Mouse (Mus musculus): ENCODE results near the gene Polr2a. TPM values are rescaled to one million over a fixed set of nuclear protein-coding genes. Genes with fewer than 3 reads are reported as not detected.
"Not testable (repeated sequence)": the region's sequence is repeated elsewhere in the genome, so short reads cannot be mapped to it uniquely, and the experiment has no call there.

The Polr2a gene
- polyA plus RNA-seq, 1 experiment from 2014 or later: 20.6 TPM

DNA sequence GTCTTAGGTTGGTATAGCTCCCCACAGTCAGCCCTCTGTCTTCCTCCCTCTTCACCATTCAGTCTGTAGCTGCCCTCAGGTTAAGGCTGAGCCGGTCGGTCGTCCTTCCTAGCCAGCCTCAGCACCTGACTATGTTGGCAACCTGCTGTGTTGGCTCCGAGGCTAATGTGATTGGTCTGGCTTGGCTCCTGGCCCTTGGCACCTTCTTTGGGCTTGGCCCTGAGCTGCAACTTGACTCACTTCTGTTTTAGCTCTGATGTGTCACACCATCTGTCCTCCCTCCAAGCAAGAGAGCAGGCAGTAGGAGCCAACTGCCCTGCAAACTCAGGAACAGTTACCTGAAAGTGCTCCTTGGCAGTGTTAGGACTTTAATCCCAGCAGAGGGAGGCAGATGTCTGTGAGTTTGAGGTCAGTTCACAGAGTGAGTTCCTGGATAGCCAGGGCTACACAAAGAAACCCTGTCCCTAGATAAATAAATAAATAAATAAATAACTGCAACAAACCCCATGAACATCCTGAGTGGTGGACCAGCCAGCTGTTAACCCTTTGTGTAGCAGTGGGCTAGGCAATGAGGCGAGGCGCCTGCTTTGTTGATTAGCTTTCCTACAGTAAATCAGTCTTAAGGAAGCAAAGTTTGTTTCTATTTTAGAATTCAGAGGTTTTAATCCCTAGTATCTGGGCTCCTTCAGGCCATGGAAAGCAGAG lies 51.5 kb downstream of the Polr2a start:
- Histone ChIP-seq H3K27me3 (ENCODE audit: control insufficient read depth, insufficient read depth, low read length) (no peaks in the 10 kb centered on the region), H3K36me3 (ENCODE audit: control insufficient read depth, insufficient read depth, low read length) (no peaks in the 10 kb centered on the region), H3K4me1 (ENCODE audit: control insufficient read depth, insufficient read depth, low read length) (0 out of 2 replicates have a peak, but pooled peaks cover 3% of the 10 kb centered on the region), H3K4me3 (replicated peaks; ENCODE audit: low read length) (no peak overlapping the region), H3K27ac (ENCODE audit: low read length) (no peak overlapping the region), H3K9ac (ENCODE audit: low read length) (no peak overlapping the region), H3K9me3 (replicated peaks; ENCODE audit: control insufficient read depth, low read length) (no peaks in the 10 kb centered on the region), H3K4me2 (ENCODE audit: low read depth, low read length) (no peak overlapping the region)
- no peak for ATAC-seq (ENCODE audit: insufficient read depth, low FRiP score)
- 48% methylated on average over 6 of the region's 6 CpGs for WGBS

DNA sequence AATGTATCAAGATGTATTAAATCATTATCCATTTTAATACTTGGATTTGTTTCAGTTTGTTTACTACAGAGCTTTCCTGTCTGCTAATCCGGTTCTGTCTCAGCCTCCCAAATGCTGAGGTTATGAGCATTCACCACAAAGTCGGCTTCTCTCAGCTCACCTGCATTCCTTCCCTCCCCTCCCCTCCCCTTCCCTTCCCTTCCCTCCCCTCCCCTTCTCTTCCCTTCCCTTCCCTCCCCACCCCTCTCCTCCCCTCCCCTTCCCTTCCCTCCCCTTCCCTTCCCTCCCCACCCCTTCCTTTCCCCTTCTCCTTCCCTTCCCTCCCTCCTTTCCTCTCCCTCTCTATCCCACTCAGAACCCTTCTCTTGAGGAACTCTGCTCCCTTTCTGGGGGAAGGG lies 53.8 kb downstream of the Polr2a start:
- Histone ChIP-seq H3K4me2 (ENCODE audit: low read depth, low read length) (no peak overlapping the region), H3K27ac (ENCODE audit: low read length) (no peak overlapping the region), H3K9ac (ENCODE audit: low read length) (no peak overlapping the region), H3K4me3 (replicated peaks; ENCODE audit: low read length) (no peak overlapping the region), H3K4me1 (ENCODE audit: control insufficient read depth, insufficient read depth, low read length) (0 out of 2 replicates have a peak, but pooled peaks cover 3% of the 10 kb centered on the region), H3K9me3 (replicated peaks; ENCODE audit: control insufficient read depth, low read length) (no peaks in the 10 kb centered on the region), H3K36me3 (ENCODE audit: control insufficient read depth, insufficient read depth, low read length) (no peaks in the 10 kb centered on the region), H3K27me3 (ENCODE audit: control insufficient read depth, insufficient read depth, low read length) (no peaks in the 10 kb centered on the region)
- WGBS: 15% methylated on average over 2 of the region's 2 CpGs
- ATAC-seq (ENCODE audit: insufficient read depth, low FRiP score): no peak

DNA sequence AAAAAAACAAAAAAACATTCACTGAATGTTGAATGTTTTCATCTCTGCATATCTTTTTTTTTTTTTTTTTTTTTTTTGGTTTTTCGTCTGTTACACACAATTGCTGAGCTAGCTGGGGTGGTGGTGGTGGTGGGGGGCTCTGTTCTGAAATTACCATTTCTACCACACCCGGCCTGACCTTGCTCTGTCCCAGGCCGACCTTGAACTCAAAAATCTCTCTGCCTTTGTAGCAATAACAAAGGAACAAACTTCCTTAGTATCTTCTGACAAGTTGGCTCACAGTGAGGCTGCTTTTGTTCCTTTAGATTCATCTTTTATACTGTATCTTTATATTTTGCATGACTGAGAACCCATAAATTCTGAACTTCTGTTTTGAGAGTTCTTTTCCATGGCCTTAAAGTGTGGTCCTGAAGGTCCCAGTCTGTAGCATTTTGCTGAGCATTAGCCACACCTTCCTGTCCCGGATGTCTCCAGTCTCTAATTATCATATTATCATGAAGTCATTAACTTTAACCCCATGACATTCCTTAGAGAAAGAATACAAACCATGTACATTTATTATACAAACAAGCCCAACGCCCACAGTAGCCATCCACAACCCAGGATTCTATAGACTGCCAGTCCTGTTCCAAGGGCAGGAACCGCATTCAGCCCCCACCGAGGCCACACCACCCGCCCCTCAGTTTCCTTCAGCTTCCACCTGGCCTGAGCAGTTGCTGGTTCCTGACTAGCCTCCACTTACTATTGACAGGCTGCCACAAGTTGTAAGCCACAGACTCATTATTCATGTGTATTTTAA lies 54.4 kb downstream of the Polr2a start:
- ATAC-seq (ENCODE audit: insufficient read depth, low FRiP score): no peak
- Histone ChIP-seq H3K4me2 (ENCODE audit: low read depth, low read length) (no peak overlapping the region), H3K27me3 (ENCODE audit: control insufficient read depth, insufficient read depth, low read length) (no peaks in the 10 kb centered on the region), H3K9me3 (replicated peaks; ENCODE audit: control insufficient read depth, low read length) (no peaks in the 10 kb centered on the region), H3K9ac (ENCODE audit: low read length) (no peak overlapping the region), H3K4me1 (ENCODE audit: control insufficient read depth, insufficient read depth, low read length) (0 out of 2 replicates have a peak, but pooled peaks cover 3% of the 10 kb centered on the region), H3K36me3 (ENCODE audit: control insufficient read depth, insufficient read depth, low read length) (no peaks in the 10 kb centered on the region), H3K27ac (ENCODE audit: low read length) (no peak overlapping the region), H3K4me3 (replicated peaks; ENCODE audit: low read length) (no peak overlapping the region)
- 55% methylated on average over 8 of the region's 8 CpGs for WGBS

DNA sequence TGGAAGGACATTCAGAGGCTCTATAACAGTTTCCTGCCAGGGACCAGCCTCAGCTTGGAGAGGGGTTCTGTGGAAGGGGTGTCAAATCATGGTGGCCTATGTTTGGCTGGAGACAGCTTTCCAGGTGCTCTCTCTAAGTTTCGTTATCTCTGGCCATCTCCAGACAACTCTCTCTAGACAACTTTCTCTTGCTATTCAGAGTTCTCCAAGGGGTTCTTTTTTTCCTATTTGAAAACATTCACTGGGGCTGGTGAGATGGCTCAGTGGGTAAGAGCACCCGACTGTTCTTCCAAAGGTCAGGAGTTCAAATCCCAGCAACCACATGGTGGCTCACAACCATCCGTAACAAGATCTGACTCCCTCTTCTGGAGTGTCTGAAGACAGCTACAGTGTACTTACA lies 55.1 kb downstream of the Polr2a start:
- not testable (repeated sequence) for H3K9ac ChIP-seq (ENCODE audit: low read length); ATAC-seq (ENCODE audit: insufficient read depth, low FRiP score); H3K27ac ChIP-seq (ENCODE audit: low read length); H3K4me1 ChIP-seq (ENCODE audit: control insufficient read depth, insufficient read depth, low read length); H3K27me3 ChIP-seq (ENCODE audit: control insufficient read depth, insufficient read depth, low read length); H3K4me3 ChIP-seq (replicated peaks; ENCODE audit: low read length); H3K9me3 ChIP-seq (replicated peaks; ENCODE audit: control insufficient read depth, low read length); H3K4me2 ChIP-seq (ENCODE audit: low read depth, low read length); H3K36me3 ChIP-seq (ENCODE audit: control insufficient read depth, insufficient read depth, low read length)
- 75% methylated on average over 2 of the region's 3 CpGs for WGBS

DNA sequence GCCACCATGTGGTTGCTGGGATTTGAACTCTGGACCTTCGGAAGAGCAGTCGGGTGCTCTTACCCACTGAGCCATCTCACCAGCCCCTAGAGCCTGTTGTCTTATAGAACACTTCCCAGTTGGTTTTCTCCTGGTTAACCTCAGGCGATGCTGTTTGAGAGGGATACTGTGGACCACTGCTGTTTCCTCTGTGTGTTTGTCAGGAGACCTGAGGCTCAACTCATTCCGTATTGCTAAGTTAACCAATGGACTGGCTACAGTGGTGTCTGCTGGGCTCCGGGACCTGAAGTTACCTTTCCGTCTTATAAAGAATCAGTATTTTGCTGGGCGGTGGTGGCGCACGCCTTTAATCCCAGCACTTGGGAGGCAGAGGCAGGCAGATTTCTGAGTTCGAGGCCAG lies 55.6 kb downstream of the Polr2a start:
- ATAC-seq (ENCODE audit: insufficient read depth, low FRiP score); H3K4me1 ChIP-seq (ENCODE audit: control insufficient read depth, insufficient read depth, low read length): not testable (repeated sequence)
- WGBS: 92% methylated on average over 10 of the region's 10 CpGs

DNA sequence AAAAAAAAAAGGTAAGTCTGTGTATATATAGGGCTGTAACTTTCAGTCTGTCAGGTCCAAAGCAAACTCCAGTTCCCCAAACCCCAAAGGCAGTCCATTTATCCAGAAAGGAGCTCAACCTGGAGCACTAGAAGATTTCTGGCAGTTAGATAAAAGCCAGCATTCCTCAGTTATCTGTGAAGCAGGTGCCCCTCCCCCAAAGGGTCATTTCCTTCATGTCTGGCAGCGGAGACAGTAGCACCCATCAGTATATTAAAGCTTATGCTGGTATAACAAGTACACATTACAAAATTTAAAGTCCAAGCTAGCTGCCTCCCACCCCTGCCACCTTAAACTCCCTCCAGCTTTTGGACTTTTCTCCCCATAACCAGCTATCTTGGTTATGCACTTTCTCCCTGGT lies 58.8 kb downstream of the Polr2a start:
- Histone ChIP-seq H3K9ac (ENCODE audit: low read length) (no peak overlapping the region), H3K27me3 (ENCODE audit: control insufficient read depth, insufficient read depth, low read length) (no peaks in the 10 kb centered on the region), H3K4me3 (replicated peaks; ENCODE audit: low read length) (no peak overlapping the region), H3K4me2 (ENCODE audit: low read depth, low read length) (no peak overlapping the region), H3K27ac (ENCODE audit: low read length) (no peak overlapping the region), H3K9me3 (replicated peaks; ENCODE audit: control insufficient read depth, low read length) (no peaks in the 10 kb centered on the region), H3K4me1 (ENCODE audit: control insufficient read depth, insufficient read depth, low read length) (peaks cover 16% of the 10 kb centered on the region; the same call in 1 of the 2 replicates), H3K36me3 (ENCODE audit: control insufficient read depth, insufficient read depth, low read length) (no peaks in the 10 kb centered on the region)
- ATAC-seq (ENCODE audit: insufficient read depth, low FRiP score): no peak
- 23% methylated on average over 1 of the region's 1 CpGs for WGBS

More for the DNA sequence above, 55.6 kb downstream of the Polr2a start:
- H3K36me3 ChIP-seq (ENCODE audit: control insufficient read depth, insufficient read depth, low read length); H3K27ac ChIP-seq (ENCODE audit: low read length); H3K4me3 ChIP-seq (replicated peaks; ENCODE audit: low read length); H3K27me3 ChIP-seq (ENCODE audit: control insufficient read depth, insufficient read depth, low read length); H3K9me3 ChIP-seq (replicated peaks; ENCODE audit: control insufficient read depth, low read length); H3K4me2 ChIP-seq (ENCODE audit: low read depth, low read length); H3K9ac ChIP-seq (ENCODE audit: low read length): not testable (repeated sequence)

DNA sequence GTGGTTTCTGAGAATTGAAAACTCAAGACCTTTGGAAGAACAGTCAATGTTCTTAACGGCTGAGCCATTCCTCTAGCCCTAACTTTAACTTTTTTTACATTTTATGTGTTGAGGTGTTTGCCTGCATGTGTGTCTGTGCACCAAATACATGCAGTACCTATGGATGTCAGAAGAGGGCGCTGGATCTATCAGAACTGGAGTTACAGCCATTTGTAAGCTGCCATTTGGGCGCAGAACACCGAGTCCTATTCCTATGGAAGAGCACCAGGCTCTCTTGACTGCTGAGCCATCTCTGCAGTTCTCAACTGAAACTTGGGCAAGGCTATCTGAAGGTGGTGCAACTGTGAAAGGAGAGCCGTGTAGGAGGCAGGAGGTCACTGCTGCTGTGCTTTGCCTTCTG lies 59.9 kb downstream of the Polr2a start:
- Histone ChIP-seq H3K4me1 (ENCODE audit: control insufficient read depth, insufficient read depth, low read length) (peaks cover 13% of the 10 kb centered on the region; the same call in 1 of the 2 replicates), H3K4me3 (replicated peaks; ENCODE audit: low read length) (no peak overlapping the region), H3K9me3 (replicated peaks; ENCODE audit: control insufficient read depth, low read length) (no peaks in the 10 kb centered on the region), H3K4me2 (ENCODE audit: low read depth, low read length) (no peak overlapping the region), H3K27ac (ENCODE audit: low read length) (no peak overlapping the region), H3K27me3 (ENCODE audit: control insufficient read depth, insufficient read depth, low read length) (no peaks in the 10 kb centered on the region), H3K9ac (ENCODE audit: low read length) (no peak overlapping the region), H3K36me3 (ENCODE audit: control insufficient read depth, insufficient read depth, low read length) (no peaks in the 10 kb centered on the region)
- WGBS: 68% methylated on average over 5 of the region's 5 CpGs
- ATAC-seq (ENCODE audit: insufficient read depth, low FRiP score): no peak

DNA sequence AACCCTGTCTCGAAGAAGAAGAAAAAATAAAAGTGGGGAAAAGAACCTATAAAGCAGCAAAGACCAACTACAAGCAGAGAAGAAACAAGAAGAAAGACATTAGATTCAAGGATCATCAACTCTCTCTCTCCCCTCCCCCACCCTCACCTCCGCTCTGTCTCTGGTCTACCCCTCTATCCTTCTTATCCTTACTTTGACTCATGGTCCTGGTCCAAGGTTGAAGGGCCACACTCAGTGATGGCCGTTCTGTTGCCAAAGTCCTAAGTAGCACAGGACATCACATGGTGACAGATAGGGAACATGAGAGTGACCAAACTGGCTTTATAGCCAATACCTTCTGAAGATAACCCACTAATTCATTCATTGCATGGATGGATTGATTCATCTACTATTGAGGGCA lies 61.0 kb downstream of the Polr2a start:
- no peak for ATAC-seq (ENCODE audit: insufficient read depth, low FRiP score)
- no peak overlapping the region for H3K27ac ChIP-seq (ENCODE audit: low read length)

More for the DNA sequence above, 61.0 kb downstream of the Polr2a start:
- 91% methylated on average over 3 of the region's 3 CpGs for WGBS
- Histone ChIP-seq H3K4me1 (ENCODE audit: control insufficient read depth, insufficient read depth, low read length) (peaks cover 16% of the 10 kb centered on the region; the same call in 1 of the 2 replicates), H3K9ac (ENCODE audit: low read length) (no peak overlapping the region), H3K4me2 (ENCODE audit: low read depth, low read length) (no peak overlapping the region), H3K27me3 (ENCODE audit: control insufficient read depth, insufficient read depth, low read length) (no peaks in the 10 kb centered on the region), H3K36me3 (ENCODE audit: control insufficient read depth, insufficient read depth, low read length) (no peaks in the 10 kb centered on the region), H3K4me3 (replicated peaks; ENCODE audit: low read length) (no peak overlapping the region), H3K9me3 (replicated peaks; ENCODE audit: control insufficient read depth, low read length) (no peaks in the 10 kb centered on the region)
